Mouse (Mus musculus) stomach, postnatal 0 days (tissue): Measurements from ENCODE around the gene Tmed8.

Experiments used
- CTCF ChIP-seq: IDR thresholded peaks from 2 replicates; pipeline ENCODE4 v1.5.1; 2016; ENCODE audit warnings: antibody characterized with exemption, low read depth, mild to moderate bottlenecking, moderate library complexity
- EP300 ChIP-seq: optimal IDR thresholded peaks from 2 replicates; pipeline ENCODE3; 2016; ENCODE audit warnings: antibody characterized with exemption

DNA sequence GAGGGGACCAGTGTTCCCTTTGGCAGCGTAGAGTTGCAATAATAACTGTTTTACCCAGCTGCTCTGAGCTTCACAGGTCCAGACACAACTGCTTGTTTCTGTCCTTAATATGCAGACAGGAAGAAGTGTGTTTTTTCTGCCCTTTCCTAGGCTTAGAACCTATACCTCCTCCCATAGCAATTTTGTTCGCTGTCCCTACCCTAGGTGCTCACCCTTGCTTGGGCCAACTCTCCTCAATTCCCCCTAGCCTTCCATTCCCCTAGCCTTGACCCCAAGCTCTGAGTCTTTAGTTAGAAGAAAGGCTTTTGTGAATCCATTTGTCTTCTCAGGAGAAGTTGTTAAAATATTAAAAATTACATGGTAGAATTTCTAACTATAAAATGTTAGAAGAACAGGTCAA, 61.5 kb downstream of the Tmed8 start:
- TF ChIP-seq CTCF (no peak), EP300 (no peak)
